Mouse (Mus musculus) myocyte (in vitro differentiated cells): Measurements from ENCODE around the gene Pacsin2.
"Not testable (repeated sequence)": the region's sequence is repeated elsewhere in the genome, so short reads cannot be mapped to it uniquely, and the experiment has no call there.

Experiments used
- CEBPB ChIP-seq: IDR thresholded peaks from 2 replicates; pipeline ENCODE4 v1.6.1; 2011; ENCODE audit warnings: mild to moderate bottlenecking, moderate library complexity; ENCODE audit not compliant: poor library complexity, insufficient read depth, severe bottlenecking
- E2F4 ChIP-seq: IDR thresholded peaks from one replicate; pipeline ENCODE4 v1.6.1; 2011; ENCODE audit warnings: mild to moderate bottlenecking, control low read depth, moderate library complexity; ENCODE audit not compliant: insufficient read depth
- MAX ChIP-seq: IDR thresholded peaks from one replicate; pipeline ENCODE4 v1.6.1; 2011; ENCODE audit warnings: low read depth, mild to moderate bottlenecking, control low read depth
- MYOD1 ChIP-seq, 3 experiments: IDR thresholded peaks; one replicate each; pipeline ENCODE4 v1.6.1; 2011; ENCODE audit warnings: control low read depth in 2 of 3, low read depth in 2 of 3, mild to moderate bottlenecking in 2 of 3, moderate library complexity in 1 of 3; ENCODE audit not compliant: insufficient read length in 2 of 3, control insufficient read depth in 1 of 3
- MYOG ChIP-seq, 3 experiments: IDR thresholded peaks; one replicate each; pipeline ENCODE4 v1.6.1; 2011; ENCODE audit warnings: control low read depth in 2 of 3, low read depth in 2 of 3, mild to moderate bottlenecking in 2 of 3; ENCODE audit not compliant: insufficient read length in 2 of 3, control insufficient read depth in 1 of 3, insufficient read depth in 1 of 3
- POLR2A ChIP-seq: IDR thresholded peaks from one replicate; pipeline ENCODE4 v1.6.1; 2011; ENCODE audit warnings: low read depth, mild to moderate bottlenecking, control low read depth, moderate library complexity; ENCODE audit not compliant: insufficient read length
- POLR2AphosphoS2 ChIP-seq: IDR thresholded peaks from one replicate; pipeline ENCODE4 v1.6.1; 2011; ENCODE audit warnings: low read depth, control low read depth; ENCODE audit not compliant: insufficient read length
- REST ChIP-seq: IDR thresholded peaks from one replicate; pipeline ENCODE4 v1.6.1; 2011; ENCODE audit warnings: mild to moderate bottlenecking, control low read depth, moderate library complexity; ENCODE audit not compliant: insufficient read depth, insufficient read length
- SRF ChIP-seq: IDR thresholded peaks from one replicate; pipeline ENCODE4 v1.6.1; 2011; ENCODE audit warnings: low read depth; ENCODE audit not compliant: control insufficient read depth, insufficient read length
- TCF12 ChIP-seq: IDR thresholded peaks from one replicate; pipeline ENCODE4 v1.6.1; 2011; ENCODE audit warnings: mild to moderate bottlenecking, control low read depth; ENCODE audit not compliant: poor library complexity, insufficient read depth, severe bottlenecking
- USF1 ChIP-seq: IDR thresholded peaks from one replicate; pipeline ENCODE4 v1.6.1; 2011; ENCODE audit warnings: low read depth, mild to moderate bottlenecking, control low read depth, moderate library complexity

DNA sequence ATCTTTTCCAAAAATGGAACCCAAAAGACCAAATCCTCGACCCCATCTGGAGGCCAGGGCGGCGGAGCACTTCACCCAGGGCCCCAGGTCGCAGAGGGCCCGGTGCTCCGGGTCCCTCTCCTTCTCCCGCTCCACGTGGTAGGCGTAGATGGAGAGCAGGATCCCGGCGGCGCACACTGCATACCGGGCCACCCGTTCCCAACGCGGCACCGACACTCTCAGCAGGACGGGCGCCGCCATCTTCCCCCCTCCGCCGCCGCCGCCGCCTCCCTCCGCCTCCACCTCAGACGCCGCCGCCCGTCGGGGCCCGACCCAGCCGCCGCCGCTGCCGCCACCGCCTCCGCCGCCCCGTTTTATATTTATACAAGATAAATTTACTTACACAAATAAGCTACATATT lies 58.5 kb downstream of the Pacsin2 start:
- not testable (repeated sequence) for TF ChIP-seq POLR2AphosphoS2; POLR2A; MYOD1 (IDR thresholded peaks at IDR 0.05; ENCODE audit: control insufficient read depth in 1 of 3, insufficient read length in 2 of 3, low read depth in 2 of 3); MAX; E2F4; USF1; CEBPB; SRF; TCF12; MYOG (IDR thresholded peaks at IDR 0.05; ENCODE audit: control insufficient read depth in 1 of 3, insufficient read depth in 1 of 3, insufficient read length in 2 of 3, low read depth in 2 of 3); REST
